Mouse (Mus musculus): ENCODE results near the gene Serpina9.
"Not testable (repeated sequence)": the region's sequence is repeated elsewhere in the genome, so short reads cannot be mapped to it uniquely, and the experiment has no call there.

Serpina9 gene

GRCm38 (mm10) chr12:103989514-103989767, 24.1 kb downstream of the Serpina9 start:
- DNase-seq (ENCODE audit: low spot score), result no peak

- no peak for DNase-seq (ENCODE audit: low spot score)
Measured at GRCm38 (mm10) chr12:103988754-103989513, 24.6 kb downstream of the Serpina9 start.

- no peak for DNase-seq (ENCODE audit: low spot score)
Measured at GRCm38 (mm10) chr12:103985868-103986267, 27.7 kb downstream of the Serpina9 start.

GRCm38 (mm10) chr12:103984935-103985334, 28.6 kb downstream of the Serpina9 start:
- no peak for DNase-seq (ENCODE audit: low spot score)

- DNase-seq (ENCODE audit: low spot score), result no peak
Measured at GRCm38 (mm10) chr12:103981646-103982360, 31.8 kb downstream of the Serpina9 start.

GRCm38 (mm10) chr12:103978294-103978693, 35.3 kb downstream of the Serpina9 start:
- DNase-seq (ENCODE audit: low spot score), result no peak

- DNase-seq (ENCODE audit: low spot score), result no peak
Measured at GRCm38 (mm10) chr12:103977846-103978245, 35.7 kb downstream of the Serpina9 start.

GRCm38 (mm10) chr12:103977060-103977459, 36.5 kb downstream of the Serpina9 start:
- no peak for DNase-seq (ENCODE audit: low spot score)

GRCm38 (mm10) chr12:103971080-103971479, 42.5 kb downstream of the Serpina9 start:
- DNase-seq (ENCODE audit: low spot score), result no peak

- no peak for DNase-seq (ENCODE audit: low spot score)
Measured at GRCm38 (mm10) chr12:103969577-103970116, 43.9 kb downstream of the Serpina9 start.

- no peak for DNase-seq (ENCODE audit: low spot score)
Measured at GRCm38 (mm10) chr12:103966761-103967160, 46.8 kb downstream of the Serpina9 start.

GRCm38 (mm10) chr12:103963288-103963687, 50.3 kb downstream of the Serpina9 start:
- DNase-seq (ENCODE audit: low spot score), result no peak

GRCm38 (mm10) chr12:103962860-103963259, 50.7 kb downstream of the Serpina9 start:
- no peak for DNase-seq (ENCODE audit: low spot score)

GRCm38 (mm10) chr12:103962337-103962736, 51.2 kb downstream of the Serpina9 start:
- DNase-seq (ENCODE audit: low spot score), result no peak

- no peak for DNase-seq (ENCODE audit: low spot score)
Measured at GRCm38 (mm10) chr12:103961716-103962115, 51.8 kb downstream of the Serpina9 start.

- no peak for DNase-seq (ENCODE audit: low spot score)
Measured at GRCm38 (mm10) chr12:103958798-103959197, 54.8 kb downstream of the Serpina9 start, which contains the start of gene Serpina1e. Gene Serpina1e, minus strand, starts transcription at chr12:103958975.

GRCm38 (mm10) chr12:103956555-103956954, 57.0 kb downstream of the Serpina9 start:
- not testable (repeated sequence) for DNase-seq (ENCODE audit: low spot score)

- not testable (repeated sequence) for DNase-seq (ENCODE audit: low spot score)
Measured at GRCm38 (mm10) chr12:103952972-103953371, 60.6 kb downstream of the Serpina9 start.

- DNase-seq (ENCODE audit: low spot score), result no peak
Measured at GRCm38 (mm10) chr12:103946243-103946642, 67.3 kb downstream of the Serpina9 start.

All from ovary, postnatal 10 days (tissue).